Mouse (Mus musculus) thymus, adult 2 months (tissue): ENCODE measurements at regions not wholly inside any gene's neighbourhood (a gene's known extent, or its start where the extent isn't known, plus 50 kb on each side); places are given as distances from the start of the nearest gene placed in this dataset.

Experiments
- DNase-seq: peaks from one replicate; pipeline ENCODE4 v3.0.0; 2021
- H3K27ac ChIP-seq: fragments of 200-500 bp; 2 replicates; pipeline ENCODE4 v1.5.1; 2012; ENCODE audit warnings: low read length, control low read depth; ENCODE audit not compliant: control insufficient read depth, insufficient read depth
- H3K27me3 ChIP-seq: fragments of 200-500 bp; 2 replicates; pipeline ENCODE4 v1.6.1; 2012; ENCODE audit warnings: mild to moderate bottlenecking, low read length, moderate library complexity, mixed read lengths; ENCODE audit not compliant: control insufficient read depth, insufficient read depth
- H3K36me3 ChIP-seq: fragments of 200-500 bp; 2 replicates; pipeline ENCODE4 v1.6.1; 2012; ENCODE audit warnings: mild to moderate bottlenecking, low read length, moderate library complexity; ENCODE audit not compliant: control insufficient read depth, insufficient read depth
- H3K4me1 ChIP-seq: fragments of 200-500 bp; replicated peaks from 2 replicates; pipeline ENCODE4 v1.6.1; 2012; ENCODE audit warnings: low read length; ENCODE audit not compliant: control insufficient read depth, insufficient read depth
- H3K4me3 ChIP-seq: fragments of 200-500 bp; 2 replicates; pipeline ENCODE4 v1.5.1; 2012; ENCODE audit warnings: mild to moderate bottlenecking, low read length, control low read depth, moderate library complexity; ENCODE audit not compliant: control insufficient read depth, insufficient read depth
- CTCF ChIP-seq: fragments of 200-500 bp; IDR thresholded peaks from 2 replicates; pipeline ENCODE4 v1.5.1; 2012; ENCODE audit warnings: mild to moderate bottlenecking, control low read depth, low read length, moderate library complexity, borderline replicate concordance; ENCODE audit not compliant: control insufficient read depth, poor library complexity, insufficient read depth; ENCODE audit errors: extremely low read depth
- POLR2A ChIP-seq: fragments of 200-500 bp; IDR thresholded peaks from 2 replicates; pipeline ENCODE4 v1.6.1; 2012; ENCODE audit warnings: mild to moderate bottlenecking, low read length, control low read depth, moderate library complexity; ENCODE audit not compliant: control insufficient read depth, poor library complexity, insufficient read depth; ENCODE audit errors: extremely low read depth
- WGBS: fragments of 180-500 bp; shearing (Covaris S2); methylation state at CpG from one replicate; pipeline ENCODE4 v1.1.7; 2018; 5-methylcytosine and 5-hydroxymethylcytosine counted together

DNA sequence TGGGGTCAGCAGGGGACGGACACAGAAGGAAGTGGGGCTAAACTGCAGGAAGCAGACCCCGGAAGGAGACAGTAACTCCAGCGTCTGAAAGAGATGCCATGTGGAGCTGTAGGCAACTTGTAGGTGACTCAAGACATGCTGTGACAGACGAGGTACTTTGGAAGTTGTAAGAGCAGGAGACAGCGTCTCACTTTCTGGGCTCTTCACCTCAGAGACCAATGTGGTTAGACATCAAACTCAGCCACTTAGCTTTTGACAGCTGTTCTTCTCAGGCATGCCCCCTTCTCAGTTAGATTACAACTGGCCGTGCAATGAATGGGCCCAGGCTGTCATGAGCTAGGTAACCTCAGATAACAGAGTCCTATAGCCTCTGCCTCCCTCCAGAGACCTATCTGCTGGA lies 159.3 kb upstream of the Id2 start:
- no peak for DNase-seq
- TF ChIP-seq CTCF (no peak), POLR2A (no peak)
- 0 out of 2 replicates have a peak overlapping the region, but pooled peaks have one; percentile 25 for H3K27ac ChIP-seq
- H3K36me3 ChIP-seq, result no peaks in the 10 kb centered on the region
- no peak overlapping the region for H3K4me3 ChIP-seq
- no peaks in the 10 kb centered on the region for H3K27me3 ChIP-seq
- 8% methylated on average over 6 of the region's 6 CpGs for WGBS
- peaks cover 32% of the 10 kb centered on the region for H3K4me1 ChIP-seq

DNA sequence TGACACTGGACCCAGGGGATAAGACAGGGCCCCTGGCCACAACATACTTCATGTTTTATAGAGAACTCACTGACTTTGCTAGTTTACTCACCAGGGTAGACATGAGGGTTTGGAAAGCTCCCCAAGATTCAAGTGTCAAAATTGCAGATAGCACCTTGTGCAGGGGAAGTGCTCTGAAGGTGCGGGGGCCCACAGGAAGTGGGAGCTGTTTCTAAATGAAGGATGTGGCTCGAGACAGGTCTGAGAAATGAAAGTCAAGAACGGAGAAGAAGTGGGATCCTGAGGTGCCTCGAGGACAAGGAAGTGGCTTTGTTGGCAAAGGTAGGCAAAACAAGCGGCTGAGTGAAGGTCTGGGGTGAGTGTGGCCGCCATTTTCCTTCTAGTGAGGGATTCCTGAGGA lies 157.8 kb upstream of the Id2 start:
- H3K4me1 ChIP-seq, result peaks cover 40% of the 10 kb centered on the region
- peak overlapping the region; percentile 27; the same call in 1 of the 2 replicates for H3K27ac ChIP-seq
- DNase-seq, result peak; percentile 39
- no peaks in the 10 kb centered on the region for H3K36me3 ChIP-seq
- WGBS, result 5% methylated on average over 6 of the region's 6 CpGs
- H3K27me3 ChIP-seq, result no peaks in the 10 kb centered on the region
- TF ChIP-seq POLR2A (no peak), CTCF (no peak)
- no peak overlapping the region for H3K4me3 ChIP-seq

DNA sequence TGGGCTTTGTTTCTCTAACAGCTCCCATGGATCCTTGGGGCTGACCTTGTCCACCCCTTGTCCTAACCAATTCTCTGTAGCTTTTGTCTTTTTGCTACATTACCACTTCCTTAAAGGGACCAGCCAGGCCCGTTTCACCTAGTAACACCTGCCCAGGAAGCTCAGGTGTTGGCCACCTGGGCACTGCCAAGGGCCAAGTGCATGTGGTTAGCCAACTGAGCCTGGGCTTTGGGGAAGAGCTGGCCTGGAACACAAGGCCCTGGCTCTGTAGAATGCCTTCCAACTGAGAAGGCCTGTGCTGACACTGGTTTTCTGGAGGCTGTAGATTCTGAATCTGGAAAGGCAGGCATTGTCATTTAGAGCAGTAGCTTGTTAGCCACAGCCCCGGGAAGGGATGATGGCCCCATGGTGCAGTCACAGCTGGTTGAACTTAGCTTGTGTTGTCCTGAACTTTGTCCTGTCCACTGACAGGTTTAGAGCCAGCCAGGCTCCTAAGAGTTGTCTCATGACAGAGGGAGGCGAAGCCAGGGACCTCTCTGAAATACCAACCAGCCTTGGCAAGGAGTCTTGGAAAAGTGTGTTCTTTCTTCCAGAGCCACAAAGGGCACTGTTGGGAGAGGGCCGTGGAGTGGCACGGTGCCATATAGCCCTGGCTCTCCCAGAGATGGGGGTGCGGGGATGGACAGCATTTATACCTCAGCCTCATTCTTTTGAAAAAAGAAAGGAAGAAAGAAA lies 156.0 kb upstream of the Id2 start:
- Histone ChIP-seq H3K27ac (no peak overlapping the region), H3K4me1 (peaks cover 40% of the 10 kb centered on the region), H3K36me3 (no peaks in the 10 kb centered on the region), H3K4me3 (no peak overlapping the region), H3K27me3 (no peaks in the 10 kb centered on the region)
- TF ChIP-seq CTCF, result no peak
- no peak for TF ChIP-seq POLR2A
- DNase-seq, result no peak
- 78% methylated on average over 6 of the region's 6 CpGs for WGBS

- Histone ChIP-seq H3K27me3 (no peaks in the 10 kb centered on the region), H3K27ac (peak overlapping the region; percentile 15; the same call in 1 of the 2 replicates), H3K4me3 (no peak overlapping the region), H3K36me3 (no peaks in the 10 kb centered on the region), H3K4me1 (peaks cover 40% of the 10 kb centered on the region)
- 12% methylated on average over 4 of the region's 4 CpGs for WGBS
- DNase-seq, result no peak
- TF ChIP-seq CTCF (no peak), POLR2A (no peak)
Observed at GRCm38 (mm10) chr12:25251411-25252171, 154.7 kb upstream of the Id2 start.

DNA sequence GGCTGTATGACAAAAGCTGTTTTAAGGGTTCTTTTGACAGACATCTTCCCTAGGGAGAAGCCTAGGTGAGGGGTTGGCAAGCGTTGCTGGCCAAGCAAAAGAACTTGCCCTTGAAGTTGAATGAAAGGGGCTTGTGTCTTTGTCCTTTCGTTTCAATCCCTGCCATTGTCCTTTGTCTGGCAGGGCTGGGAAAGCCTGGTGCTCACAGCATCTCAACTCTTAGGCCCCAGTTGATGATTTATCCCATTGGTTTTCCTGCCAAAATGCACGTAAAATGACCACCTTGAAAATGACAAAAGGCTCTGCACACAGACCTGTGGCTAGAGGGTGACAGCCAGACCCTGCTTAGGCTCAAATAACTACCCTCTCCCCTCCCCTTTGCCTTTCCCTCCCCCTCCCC lies 153.9 kb upstream of the Id2 start:
- TF ChIP-seq POLR2A (no peak), CTCF (no peak)
- H3K27me3 ChIP-seq, result no peaks in the 10 kb centered on the region
- H3K36me3 ChIP-seq, result no peaks in the 10 kb centered on the region
- peaks cover 36% of the 10 kb centered on the region for H3K4me1 ChIP-seq
- no peak for DNase-seq
- no peak overlapping the region for H3K27ac ChIP-seq
- 95% methylated on average over 3 of the region's 3 CpGs for WGBS
- H3K4me3 ChIP-seq, result no peak overlapping the region

GRCm38 (mm10) chr12:25248681-25249366 lies 151.9 kb upstream of the Id2 start:
- TF ChIP-seq POLR2A (no peak), CTCF (no peak)

More at GRCm38 (mm10) chr12:25248681-25249366, 151.9 kb upstream of the Id2 start:
- DNase-seq, result no peak
- Histone ChIP-seq H3K27ac (no peak overlapping the region), H3K4me3 (no peak overlapping the region), H3K4me1 (peaks cover 26% of the 10 kb centered on the region), H3K27me3 (no peaks in the 10 kb centered on the region), H3K36me3 (no peaks in the 10 kb centered on the region)
- WGBS, result 89% methylated on average over 13 of the region's 13 CpGs
